Mouse (Mus musculus): ENCODE data around the gene Tmem91. TPM values are rescaled to one million over a fixed set of nuclear protein-coding genes. Genes with fewer than 3 reads are reported as not detected.

The Tmem91 gene
- polyA plus RNA-seq, 1 experiment from 2014 or later, result 2.0 TPM

DNA sequence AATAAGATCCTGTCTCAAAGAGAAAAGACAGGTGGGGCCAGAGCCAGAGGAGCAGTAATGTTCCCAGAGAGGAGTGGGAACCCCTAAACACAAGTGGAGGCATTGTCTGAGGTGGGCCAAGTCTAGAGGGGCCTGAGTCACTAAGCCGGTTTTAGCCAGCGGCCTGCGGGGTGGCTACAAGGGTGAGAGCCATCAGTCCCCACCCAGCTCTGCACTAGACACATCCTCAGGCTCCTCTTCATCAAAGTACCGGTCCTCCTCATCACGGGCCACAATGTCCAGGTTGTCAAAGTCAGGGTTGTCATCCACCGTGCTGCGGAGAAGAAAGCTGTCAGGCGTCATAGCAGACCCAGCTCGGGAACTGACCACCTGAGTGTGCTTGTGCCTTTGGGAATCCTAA lies 37.8 kb upstream of the Tmem91 start:
- no peak for ATAC-seq (replicated peaks; ENCODE audit: insufficient number of reproducible peaks, low FRiP score, low TSS enrichment)
- H3K4me3 ChIP-seq (ENCODE audit: low read depth, low read length), result no peak overlapping the region
- peaks cover 31% of the 10 kb centered on the region for H3K36me3 ChIP-seq (ENCODE audit: control insufficient read depth, insufficient read depth, low read length)
- peak overlapping the region; percentile 52; the same call in 1 of the 2 replicates for H3K9ac ChIP-seq (ENCODE audit: low read depth, low read length)
- 0 out of 2 replicates have a peak overlapping the region, but pooled peaks have one; percentile 75 for H3K27ac ChIP-seq (ENCODE audit: low read depth, low read length)
- H3K4me2 ChIP-seq, result no peak overlapping the region
- H3K4me1 ChIP-seq (ENCODE audit: control insufficient read depth, insufficient read depth, low read length), result peaks cover 41% of the 10 kb centered on the region
- H3K9me3 ChIP-seq (replicated peaks; ENCODE audit: control insufficient read depth, low read length), result no peaks in the 10 kb centered on the region
- 85% methylated on average over 9 of the region's 9 CpGs for WGBS (ENCODE audit: insufficient replicate concordance)
- H3K27me3 ChIP-seq (ENCODE audit: control insufficient read depth, insufficient read depth, low read length), result no peaks in the 10 kb centered on the region

DNA sequence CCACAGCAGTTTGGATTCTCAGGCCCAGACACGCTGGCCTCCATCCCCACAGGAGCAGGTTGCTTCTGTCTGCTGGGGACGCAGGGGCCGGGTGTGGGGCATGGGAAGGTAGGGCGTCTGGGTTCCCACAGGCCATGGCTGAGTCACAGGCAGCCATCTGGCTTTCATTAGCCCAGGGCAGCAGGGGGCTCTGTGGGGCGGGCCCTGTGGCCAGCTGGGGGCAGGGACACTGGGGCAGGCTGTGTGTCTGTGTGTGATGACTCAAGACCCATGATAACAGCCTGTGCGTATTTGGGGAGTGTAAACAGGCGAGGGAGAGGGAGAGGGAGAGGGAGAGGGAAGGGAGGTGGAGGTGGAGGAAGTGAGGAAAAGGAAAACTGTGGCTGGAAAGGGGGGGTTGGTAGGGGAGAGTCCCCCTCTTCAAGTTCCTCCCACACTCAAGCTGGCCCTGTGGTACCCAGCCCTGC lies 36.8 kb upstream of the Tmem91 start:
- H3K4me2 ChIP-seq, result peak overlapping the region; percentile 16; the same call in 1 of the 2 replicates
- H3K9ac ChIP-seq (ENCODE audit: low read depth, low read length), result peak overlapping the region; percentile 52; the same call in 1 of the 2 replicates
- peak; percentile 43 for ATAC-seq (replicated peaks; ENCODE audit: insufficient number of reproducible peaks, low FRiP score, low TSS enrichment)
- H3K4me3 ChIP-seq (ENCODE audit: low read depth, low read length), result no peak overlapping the region
- peaks cover 48% of the 10 kb centered on the region for H3K4me1 ChIP-seq (ENCODE audit: control insufficient read depth, insufficient read depth, low read length)
- peak overlapping the region; percentile 75 for H3K27ac ChIP-seq (ENCODE audit: low read depth, low read length)
- H3K27me3 ChIP-seq (ENCODE audit: control insufficient read depth, insufficient read depth, low read length), result no peaks in the 10 kb centered on the region
- H3K9me3 ChIP-seq (replicated peaks; ENCODE audit: control insufficient read depth, low read length), result no peaks in the 10 kb centered on the region
- peaks cover 31% of the 10 kb centered on the region for H3K36me3 ChIP-seq (ENCODE audit: control insufficient read depth, insufficient read depth, low read length)
- WGBS (ENCODE audit: insufficient replicate concordance), result 5% methylated on average over 7 of the region's 7 CpGs

DNA sequence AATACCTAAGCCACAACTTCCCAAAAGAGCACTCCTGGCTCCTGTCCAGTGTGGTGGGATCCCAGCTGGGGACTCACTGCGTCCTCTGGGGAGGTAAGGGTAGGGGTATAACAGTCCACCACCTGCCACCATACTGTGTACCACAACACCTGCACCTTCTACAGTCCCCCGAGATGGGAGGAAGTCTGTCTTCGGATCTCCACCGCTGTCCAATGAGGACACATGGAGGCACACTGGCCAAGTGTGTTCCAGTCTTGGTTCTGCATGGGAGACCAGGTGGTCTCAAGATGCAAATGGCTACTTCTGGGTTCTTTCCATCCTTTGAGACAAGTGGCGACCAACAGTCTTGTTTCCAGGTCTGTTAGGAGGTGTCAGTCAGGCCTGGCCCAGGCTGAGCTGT lies 36.2 kb upstream of the Tmem91 start:
- no peak overlapping the region for H3K4me3 ChIP-seq (ENCODE audit: low read depth, low read length)
- no peaks in the 10 kb centered on the region for H3K9me3 ChIP-seq (replicated peaks; ENCODE audit: control insufficient read depth, low read length)
- ATAC-seq (replicated peaks; ENCODE audit: insufficient number of reproducible peaks, low FRiP score, low TSS enrichment), result no peak
- peaks cover 31% of the 10 kb centered on the region for H3K36me3 ChIP-seq (ENCODE audit: control insufficient read depth, insufficient read depth, low read length)
- no peak overlapping the region for H3K9ac ChIP-seq (ENCODE audit: low read depth, low read length)
- peak overlapping the region; percentile 75 for H3K27ac ChIP-seq (ENCODE audit: low read depth, low read length)
- 44% methylated on average over 5 of the region's 5 CpGs for WGBS (ENCODE audit: insufficient replicate concordance)
- H3K4me2 ChIP-seq, result no peak overlapping the region; the same call in 1 of the 2 replicates
- peaks cover 54% of the 10 kb centered on the region for H3K4me1 ChIP-seq (ENCODE audit: control insufficient read depth, insufficient read depth, low read length)
- no peaks in the 10 kb centered on the region for H3K27me3 ChIP-seq (ENCODE audit: control insufficient read depth, insufficient read depth, low read length)

DNA sequence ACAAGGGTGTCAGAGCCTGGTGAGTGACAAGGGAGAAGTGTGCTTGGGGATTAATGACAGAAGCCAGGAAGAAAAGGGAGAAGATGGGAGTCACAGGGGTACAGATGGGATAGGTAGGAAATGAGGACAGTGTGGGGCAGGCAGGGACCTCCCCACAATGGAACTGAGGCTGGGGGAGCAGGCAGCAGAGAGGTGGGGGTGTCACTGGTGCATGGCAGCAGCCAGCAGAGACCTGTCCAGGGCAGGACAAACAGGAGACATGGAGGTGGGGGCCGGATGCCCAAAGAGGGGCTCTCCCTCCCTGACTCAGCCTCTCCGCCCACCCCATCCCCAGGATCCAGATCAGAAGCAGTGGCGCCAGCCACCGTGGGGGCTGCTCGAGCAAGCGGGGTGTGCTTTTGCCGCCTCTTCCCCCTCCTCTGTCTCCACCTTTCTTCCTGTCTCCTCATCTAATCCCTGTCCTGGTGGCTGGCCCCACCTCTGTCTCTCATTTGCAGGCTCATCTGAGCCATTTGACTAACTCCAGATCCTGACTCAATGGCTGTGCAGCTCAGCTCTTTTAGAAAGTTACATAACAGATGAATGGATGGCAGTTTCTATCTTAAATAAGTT lies 35.7 kb upstream of the Tmem91 start:
- Histone ChIP-seq H3K36me3 (ENCODE audit: control insufficient read depth, insufficient read depth, low read length) (peaks cover 28% of the 10 kb centered on the region), H3K4me2 (peak overlapping the region; percentile 58), H3K4me3 (ENCODE audit: low read depth, low read length) (peak overlapping the region; percentile 4; the same call in 1 of the 2 replicates), H3K9me3 (replicated peaks; ENCODE audit: control insufficient read depth, low read length) (no peaks in the 10 kb centered on the region), H3K4me1 (ENCODE audit: control insufficient read depth, insufficient read depth, low read length) (peaks cover 57% of the 10 kb centered on the region), H3K27me3 (ENCODE audit: control insufficient read depth, insufficient read depth, low read length) (no peaks in the 10 kb centered on the region), H3K9ac (ENCODE audit: low read depth, low read length) (peak overlapping the region; percentile 65), H3K27ac (ENCODE audit: low read depth, low read length) (peak overlapping the region; percentile 75)
- ATAC-seq (replicated peaks; ENCODE audit: insufficient number of reproducible peaks, low FRiP score, low TSS enrichment), result 0 out of 2 replicates have a peak, but pooled peaks have one; percentile 37
- WGBS (ENCODE audit: insufficient replicate concordance), result 6% methylated on average over 5 of the region's 7 CpGs

DNA sequence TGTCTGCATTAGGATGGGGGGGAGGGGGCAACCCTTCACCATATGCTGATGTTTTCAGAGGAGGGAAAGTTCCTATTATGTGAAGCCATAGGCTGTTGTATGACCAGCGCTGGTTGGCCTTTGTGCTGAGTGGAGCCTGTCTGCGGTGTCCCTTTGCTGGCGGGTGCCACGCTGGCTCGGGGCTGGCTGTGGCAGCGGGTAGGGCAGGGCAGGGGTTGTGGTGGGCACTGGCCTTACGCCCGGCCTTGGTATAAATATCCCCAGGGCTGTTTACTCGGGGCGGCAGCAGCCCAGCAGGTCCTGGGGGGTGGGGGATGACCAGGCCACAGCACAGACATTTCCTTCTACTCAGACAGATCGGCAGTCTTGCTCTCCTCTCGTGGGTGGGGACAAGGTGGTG lies 35.0 kb upstream of the Tmem91 start:
- Histone ChIP-seq H3K36me3 (ENCODE audit: control insufficient read depth, insufficient read depth, low read length) (peaks cover 23% of the 10 kb centered on the region), H3K27me3 (ENCODE audit: control insufficient read depth, insufficient read depth, low read length) (no peaks in the 10 kb centered on the region), H3K4me1 (ENCODE audit: control insufficient read depth, insufficient read depth, low read length) (peaks cover 62% of the 10 kb centered on the region), H3K9ac (ENCODE audit: low read depth, low read length) (peak overlapping the region; percentile 65), H3K27ac (ENCODE audit: low read depth, low read length) (peak overlapping the region; percentile 75), H3K9me3 (replicated peaks; ENCODE audit: control insufficient read depth, low read length) (no peaks in the 10 kb centered on the region), H3K4me2 (peak overlapping the region; percentile 58), H3K4me3 (ENCODE audit: low read depth, low read length) (peak overlapping the region; percentile 4; the same call in 1 of the 2 replicates)
- WGBS (ENCODE audit: insufficient replicate concordance), result 12% methylated on average over 12 of the region's 12 CpGs
- no peak for ATAC-seq (replicated peaks; ENCODE audit: insufficient number of reproducible peaks, low FRiP score, low TSS enrichment)

DNA sequence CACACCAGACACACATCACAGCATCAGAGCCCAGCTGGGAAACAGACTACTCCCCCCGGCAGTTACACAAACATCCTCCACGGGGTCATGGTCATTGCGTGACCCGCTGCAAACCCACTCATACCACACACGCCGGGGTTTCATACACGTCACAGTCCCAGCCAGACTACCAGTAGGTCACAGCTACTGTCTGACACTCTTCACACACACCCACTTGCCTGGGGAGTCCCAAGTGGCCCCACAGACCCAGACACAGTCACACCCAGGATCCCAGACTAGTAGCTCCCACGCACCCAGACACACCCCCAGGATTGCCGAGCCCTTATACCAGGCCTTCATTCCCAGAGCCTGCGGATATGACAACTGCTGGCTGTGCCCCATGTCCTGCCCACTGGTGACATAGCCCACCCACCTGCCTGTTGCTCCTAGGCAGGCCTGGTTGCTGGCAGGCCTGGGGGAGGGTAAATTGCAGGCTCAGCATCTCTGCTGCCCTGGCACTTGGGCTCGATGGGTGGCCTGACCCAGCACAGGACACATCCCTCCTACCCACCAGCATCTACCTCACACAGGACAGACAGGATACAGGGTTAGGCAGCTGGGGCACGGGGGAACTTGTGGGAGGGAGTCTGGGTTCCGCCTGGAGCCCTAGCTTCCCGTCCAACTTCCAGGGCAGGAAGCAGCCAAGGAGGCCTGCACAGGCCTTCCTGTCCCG lies 32.8 kb upstream of the Tmem91 start:
- H3K9me3 ChIP-seq (replicated peaks; ENCODE audit: control insufficient read depth, low read length), result no peaks in the 10 kb centered on the region
- no peaks in the 10 kb centered on the region for H3K27me3 ChIP-seq (ENCODE audit: control insufficient read depth, insufficient read depth, low read length)
- no peak overlapping the region for H3K4me3 ChIP-seq (ENCODE audit: low read depth, low read length)
- peaks cover 75% of the 10 kb centered on the region for H3K4me1 ChIP-seq (ENCODE audit: control insufficient read depth, insufficient read depth, low read length)
- H3K9ac ChIP-seq (ENCODE audit: low read depth, low read length), result no peak overlapping the region
- H3K27ac ChIP-seq (ENCODE audit: low read depth, low read length), result peak overlapping the region; percentile 71
- WGBS (ENCODE audit: insufficient replicate concordance), result 51% methylated on average over 15 of the region's 15 CpGs
- H3K4me2 ChIP-seq, result no peak overlapping the region
- peaks cover 6% of the 10 kb centered on the region for H3K36me3 ChIP-seq (ENCODE audit: control insufficient read depth, insufficient read depth, low read length)
- 0 out of 2 replicates have a peak, but pooled peaks have one; percentile 12 for ATAC-seq (replicated peaks; ENCODE audit: insufficient number of reproducible peaks, low FRiP score, low TSS enrichment)

DNA sequence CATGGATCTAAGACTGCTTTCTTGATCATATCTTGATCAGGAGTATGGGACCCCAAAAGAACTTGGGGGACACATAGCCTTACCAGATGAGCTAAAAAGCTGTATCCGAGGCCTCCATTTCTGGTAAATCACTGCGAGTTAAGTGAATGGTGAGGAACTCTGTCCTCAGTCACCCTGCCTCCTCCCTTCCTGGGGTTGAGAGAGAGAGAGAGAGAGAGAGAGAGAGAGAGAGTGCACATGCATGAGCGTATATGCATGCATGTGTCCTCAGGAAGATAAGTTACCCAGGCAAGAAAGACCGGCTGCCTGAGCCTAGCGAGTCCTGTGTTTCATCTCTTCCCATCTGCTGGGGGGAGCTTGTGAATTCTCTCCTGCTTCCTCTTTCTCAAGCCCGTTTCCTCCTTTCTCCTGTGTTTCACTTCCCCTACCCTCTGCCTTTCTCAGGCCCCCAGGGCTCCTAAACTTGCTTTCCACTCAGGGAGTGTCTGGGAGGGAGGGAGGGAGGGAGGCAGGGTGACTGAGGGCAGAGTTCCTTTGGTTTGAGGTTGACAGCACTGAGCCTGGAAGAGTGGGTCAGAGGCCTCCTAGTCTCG lies 31.7 kb upstream of the Tmem91 start:
- Histone ChIP-seq H3K27me3 (ENCODE audit: control insufficient read depth, insufficient read depth, low read length) (no peaks in the 10 kb centered on the region), H3K9me3 (replicated peaks; ENCODE audit: control insufficient read depth, low read length) (0 out of 2 replicates have a peak, but pooled peaks cover 3% of the 10 kb centered on the region), H3K4me3 (ENCODE audit: low read depth, low read length) (no peak overlapping the region), H3K4me2 (no peak overlapping the region), H3K9ac (ENCODE audit: low read depth, low read length) (0 out of 2 replicates have a peak overlapping the region, but pooled peaks have one; percentile 10), H3K27ac (ENCODE audit: low read depth, low read length) (peak overlapping the region; percentile 71; the same call in 1 of the 2 replicates), H3K36me3 (ENCODE audit: control insufficient read depth, insufficient read depth, low read length) (no peaks in the 10 kb centered on the region; the same call in 1 of the 2 replicates), H3K4me1 (ENCODE audit: control insufficient read depth, insufficient read depth, low read length) (peaks cover 64% of the 10 kb centered on the region)
- WGBS (ENCODE audit: insufficient replicate concordance), result 56% methylated on average over 7 of the region's 7 CpGs
- ATAC-seq (replicated peaks; ENCODE audit: insufficient number of reproducible peaks, low FRiP score, low TSS enrichment), result no peak

DNA sequence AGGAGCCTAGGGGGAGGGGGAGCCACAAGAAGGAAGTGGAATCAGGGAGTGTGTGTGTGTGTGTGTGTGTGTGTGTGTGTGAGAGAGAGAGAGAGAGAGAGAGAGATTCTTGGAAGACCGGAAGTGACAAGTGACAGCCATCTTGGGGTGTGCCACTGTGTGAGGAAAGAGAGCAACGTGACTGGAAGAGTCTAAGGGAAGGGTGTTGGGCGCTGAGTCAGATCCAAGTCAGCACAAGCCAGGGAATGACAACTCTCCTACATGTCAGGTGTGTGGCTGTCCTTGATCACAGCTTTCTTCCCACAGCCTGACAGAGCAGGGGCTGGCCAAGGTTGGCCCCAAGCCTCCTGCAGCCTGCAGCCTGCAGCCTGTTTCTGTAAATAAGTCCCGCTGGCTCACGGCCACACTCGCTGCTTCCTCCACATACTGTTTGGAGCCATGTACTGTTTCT lies 30.9 kb upstream of the Tmem91 start:
- no peak overlapping the region for H3K4me3 ChIP-seq (ENCODE audit: low read depth, low read length)
- H3K36me3 ChIP-seq (ENCODE audit: control insufficient read depth, insufficient read depth, low read length), result no peaks in the 10 kb centered on the region; the same call in 1 of the 2 replicates
- H3K27me3 ChIP-seq (ENCODE audit: control insufficient read depth, insufficient read depth, low read length), result no peaks in the 10 kb centered on the region
- H3K27ac ChIP-seq (ENCODE audit: low read depth, low read length), result peak overlapping the region; percentile 50; the same call in 1 of the 2 replicates
- ATAC-seq (replicated peaks; ENCODE audit: insufficient number of reproducible peaks, low FRiP score, low TSS enrichment), result no peak
- no peak overlapping the region for H3K4me2 ChIP-seq
- H3K9me3 ChIP-seq (replicated peaks; ENCODE audit: control insufficient read depth, low read length), result peaks cover 3% of the 10 kb centered on the region; the same call in 1 of the 2 replicates
- peaks cover 56% of the 10 kb centered on the region for H3K4me1 ChIP-seq (ENCODE audit: control insufficient read depth, insufficient read depth, low read length)
- 59% methylated on average over 6 of the region's 6 CpGs for WGBS (ENCODE audit: insufficient replicate concordance)
- no peak overlapping the region for H3K9ac ChIP-seq (ENCODE audit: low read depth, low read length)

Measured in heart, embryonic 11.5 days (tissue).